Mouse (Mus musculus): ENCODE measurements at regions not wholly inside any gene's neighbourhood (a gene's known extent, or its start where the extent isn't known, plus 50 kb on each side); places are given as distances from the start of the nearest gene placed in this dataset.
"Not testable (repeated sequence)": the region's sequence is repeated elsewhere in the genome, so short reads cannot be mapped to it uniquely, and the experiment has no call there.

DNA sequence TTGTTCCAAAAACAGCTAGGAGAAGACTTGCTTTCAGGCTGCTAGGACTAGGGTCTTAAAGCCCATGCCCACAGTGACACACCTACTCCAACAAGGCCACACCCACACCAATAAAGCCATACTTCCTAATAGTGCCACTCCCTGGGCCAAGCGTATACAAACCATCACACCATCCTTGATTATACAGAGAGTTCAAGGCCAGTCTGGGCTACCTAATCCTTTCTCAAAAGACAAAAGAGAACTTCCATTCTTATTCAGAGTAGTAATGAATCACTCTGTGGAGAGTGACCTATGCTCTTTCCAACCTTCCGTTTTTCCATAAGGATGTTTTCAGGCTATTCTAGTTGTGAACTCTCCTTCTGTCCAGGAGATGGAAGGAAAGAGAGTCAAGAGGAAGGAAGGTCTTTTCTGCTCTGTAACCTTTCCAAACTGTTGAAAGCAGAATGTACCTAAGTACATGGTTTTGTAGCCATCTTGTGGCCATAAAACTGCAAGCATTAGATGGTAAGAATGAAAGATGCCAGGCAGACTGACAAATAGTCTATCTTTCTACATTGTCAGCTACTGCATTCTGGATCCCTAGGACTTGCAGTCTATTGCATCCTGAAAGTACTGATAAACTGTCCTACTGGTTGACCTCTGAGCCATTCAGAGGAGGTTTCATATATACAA lies 145.8 kb upstream of the Mon1b start:
- no peak for DNase-seq

DNA sequence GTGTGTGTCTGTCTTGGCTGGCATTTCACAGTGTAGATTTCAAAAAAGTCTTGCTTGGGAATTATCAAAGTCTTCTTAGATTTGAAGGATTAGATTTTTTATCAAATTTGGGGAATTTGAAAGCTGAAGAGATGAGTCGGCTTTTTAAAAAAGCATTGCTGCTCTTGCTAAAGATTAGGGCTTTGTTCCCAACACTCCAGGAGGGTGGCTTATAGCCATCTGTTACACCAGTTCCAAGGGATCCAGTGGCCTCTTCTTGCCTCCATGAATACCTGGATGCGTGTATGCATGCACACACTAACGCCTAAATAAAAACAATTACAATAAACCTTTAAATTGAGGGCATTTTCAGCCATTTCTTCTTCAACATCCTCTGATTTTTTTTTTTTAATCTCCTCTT lies 144.5 kb upstream of the Mon1b start:
- DNase-seq = no peak

DNA sequence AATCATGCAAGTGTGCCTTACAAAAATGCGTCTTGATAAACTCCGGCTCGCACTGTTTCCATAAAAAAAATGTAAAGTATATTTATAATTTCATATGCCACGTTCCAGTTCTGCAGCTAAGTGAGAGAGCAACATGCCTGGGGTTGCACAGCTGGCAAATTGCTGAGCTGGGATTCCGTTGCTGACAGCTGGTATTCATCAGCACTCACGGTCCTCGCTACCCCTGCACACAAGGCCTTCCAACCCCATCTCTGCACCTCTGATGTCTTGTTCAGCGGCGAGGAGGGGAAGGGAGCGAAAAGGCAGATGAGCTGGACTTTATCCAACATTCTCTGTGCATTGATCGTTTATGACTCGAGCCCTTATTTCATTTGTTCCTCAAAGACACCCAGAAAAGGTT lies 138.5 kb upstream of the Mon1b start:
- no peak for DNase-seq

DNA sequence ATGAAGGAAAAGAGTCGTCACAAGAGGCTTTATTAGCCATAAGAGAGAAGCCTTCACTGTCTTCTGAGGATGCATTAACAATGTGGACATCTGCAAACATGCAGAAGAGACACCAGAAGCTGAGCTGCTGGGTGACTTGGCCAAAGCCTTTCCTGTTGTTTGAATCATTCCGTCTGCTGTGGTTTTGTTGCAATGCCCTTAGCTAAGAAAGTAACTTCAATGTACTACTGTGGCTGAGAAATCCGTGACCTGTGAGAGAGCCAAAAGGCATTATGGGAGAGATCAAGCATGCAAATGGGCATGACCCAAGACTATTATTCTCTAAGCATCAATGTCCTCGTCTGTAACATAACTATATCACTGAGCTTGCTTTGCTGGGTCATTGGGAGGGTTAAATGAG lies 132.7 kb upstream of the Mon1b start:
- DNase-seq = no peak

DNA sequence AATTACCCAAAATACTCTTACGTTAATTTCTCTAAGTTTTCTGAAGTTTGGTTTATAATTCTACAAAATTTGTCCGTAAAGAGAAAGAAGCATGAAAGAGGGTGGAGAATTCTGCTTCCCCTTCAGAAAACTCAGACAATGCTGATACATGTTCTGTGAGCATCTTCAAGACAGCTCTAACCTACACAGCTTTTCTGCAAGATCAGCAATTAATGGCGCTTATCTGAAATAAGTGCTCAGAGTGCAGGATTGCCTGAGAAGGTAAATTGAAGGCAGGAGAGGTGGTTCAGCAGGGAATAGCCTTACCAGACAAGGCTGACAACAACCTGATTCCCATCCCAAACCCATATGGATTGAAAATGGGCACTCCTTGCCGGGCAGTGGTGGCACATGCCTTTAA lies 122.5 kb upstream of the Mon1b start:
- no peak for DNase-seq

DNA sequence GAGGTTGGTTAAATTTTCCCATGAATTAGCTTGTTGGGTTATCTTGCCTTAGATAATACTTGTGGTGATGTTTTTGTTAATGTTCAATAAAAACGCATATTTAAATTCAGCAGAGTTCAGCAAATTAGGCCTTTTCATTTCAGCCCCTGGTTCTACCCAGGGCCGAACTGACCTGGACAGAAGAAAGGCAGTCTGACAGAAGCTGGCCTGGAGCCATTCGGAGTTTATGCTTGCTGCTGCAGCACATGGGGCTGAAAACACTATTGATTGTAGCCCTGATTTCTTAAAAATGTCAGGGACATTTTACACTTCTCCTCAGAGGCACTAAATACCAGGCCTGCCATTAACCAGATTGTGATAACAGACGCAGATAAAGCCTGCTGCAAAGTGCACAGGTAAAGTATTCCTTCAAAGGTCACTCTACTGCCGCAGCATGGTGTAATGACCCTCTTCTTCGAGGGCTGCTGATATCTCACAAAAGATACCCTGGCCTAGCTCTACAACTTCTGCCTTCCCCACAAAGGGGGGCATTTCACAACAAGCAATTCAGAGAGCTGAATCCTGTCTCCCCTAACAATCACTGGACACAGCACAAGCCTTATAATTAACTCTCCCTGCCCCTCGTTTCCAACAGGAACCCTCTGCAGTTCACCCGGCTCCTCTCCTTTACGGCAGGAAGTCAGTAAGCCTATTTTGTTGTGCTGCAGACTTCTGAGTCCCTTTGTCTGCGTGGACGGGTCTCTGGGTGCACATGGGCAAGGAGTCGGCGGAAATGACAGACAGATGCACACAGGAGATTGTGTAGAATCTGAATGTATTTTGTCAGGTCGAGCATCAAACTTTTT lies 121.3 kb upstream of the Mon1b start:
- DNase-seq = no peak

DNA sequence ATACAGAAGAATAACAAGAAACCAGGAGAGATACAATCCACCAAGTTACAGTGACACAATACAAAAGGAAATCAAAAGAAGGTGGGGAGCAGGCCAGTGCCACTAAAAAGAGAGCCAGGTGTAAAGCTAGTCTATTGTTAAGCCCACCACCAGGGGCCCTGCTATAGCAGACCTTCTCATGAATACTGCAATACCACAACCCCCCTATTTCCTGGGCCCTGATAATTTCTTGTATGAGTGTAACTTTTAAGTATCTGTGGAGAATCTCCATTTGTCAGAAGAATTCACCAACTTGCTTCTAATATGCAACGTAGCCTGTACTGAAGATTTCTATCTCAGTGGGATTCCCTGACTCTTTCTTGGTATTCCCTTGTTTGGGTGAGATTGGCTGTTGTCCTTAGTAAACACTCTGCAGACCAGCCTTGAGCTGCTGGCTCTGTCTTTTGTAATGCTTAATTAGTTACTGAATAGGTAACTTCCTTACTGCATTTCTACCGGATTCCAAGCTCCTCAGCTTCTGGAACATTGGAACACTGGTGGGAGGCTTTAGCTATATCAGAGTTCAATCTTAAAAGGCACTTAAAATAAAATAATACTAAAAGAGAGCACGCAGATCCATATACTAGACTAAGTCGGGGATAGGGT lies 120.5 kb upstream of the Mon1b start:
- not testable (repeated sequence) for DNase-seq

DNA sequence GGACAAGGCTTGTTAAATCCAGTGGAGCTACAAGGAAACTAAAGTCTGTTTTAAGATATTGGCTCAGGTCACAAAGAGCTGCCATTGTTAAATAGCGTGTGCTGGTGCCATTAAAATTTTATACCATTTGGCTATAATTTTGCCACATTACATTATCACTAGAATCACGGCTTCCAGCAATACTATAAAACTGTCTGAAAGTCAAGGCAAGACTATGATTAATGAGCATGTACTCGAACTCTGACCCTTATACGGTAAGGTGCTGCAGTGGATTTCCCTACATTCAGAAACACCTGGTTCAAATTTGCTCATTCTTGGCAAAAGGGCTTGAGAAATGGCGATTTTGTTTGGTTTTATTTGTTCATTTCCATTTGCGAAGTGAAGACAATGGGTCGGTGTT lies 119.2 kb upstream of the Mon1b start:
- no peak for DNase-seq

DNA sequence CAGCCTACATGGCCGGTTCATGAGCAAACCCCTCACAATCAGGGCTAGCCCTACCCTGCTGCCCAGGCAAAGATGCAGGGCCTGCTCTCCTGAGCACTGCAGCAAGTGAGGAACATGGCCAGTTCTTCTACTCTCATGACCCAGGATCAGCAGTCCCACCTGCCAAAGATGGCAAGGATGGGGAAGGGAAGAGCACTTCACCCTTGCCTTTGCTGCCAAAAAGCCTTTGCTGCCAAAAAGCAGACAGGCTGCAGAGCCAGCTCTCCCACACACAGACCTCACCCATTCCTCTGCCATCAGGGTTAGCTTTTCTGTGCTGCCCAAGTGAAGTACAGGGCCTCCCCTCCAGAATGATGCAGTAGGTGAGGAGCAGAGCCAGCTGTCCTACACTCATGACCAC lies 117.5 kb upstream of the Mon1b start:
- DNase-seq = peak; percentile 16 to 25

DNA sequence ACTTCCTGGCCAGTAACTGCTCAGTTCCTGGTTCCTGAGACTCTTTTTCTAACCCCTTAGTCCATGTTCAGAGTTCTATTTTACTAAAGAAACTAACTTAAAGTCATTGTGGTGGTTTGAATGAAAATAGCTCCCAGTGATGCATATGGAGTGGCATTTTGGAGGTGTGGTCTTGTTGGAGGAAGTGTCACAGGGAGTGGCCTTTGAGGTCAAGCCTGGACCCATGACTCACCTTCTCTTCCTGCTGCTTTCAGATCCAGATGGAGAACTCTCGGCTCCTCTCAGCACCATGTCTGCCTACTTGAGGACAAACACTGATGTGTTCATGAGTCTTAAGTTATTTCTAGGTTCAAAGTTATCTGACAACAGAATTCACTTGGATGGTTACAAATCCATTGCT lies 111.8 kb upstream of the Mon1b start:
- no peak for DNase-seq

DNA sequence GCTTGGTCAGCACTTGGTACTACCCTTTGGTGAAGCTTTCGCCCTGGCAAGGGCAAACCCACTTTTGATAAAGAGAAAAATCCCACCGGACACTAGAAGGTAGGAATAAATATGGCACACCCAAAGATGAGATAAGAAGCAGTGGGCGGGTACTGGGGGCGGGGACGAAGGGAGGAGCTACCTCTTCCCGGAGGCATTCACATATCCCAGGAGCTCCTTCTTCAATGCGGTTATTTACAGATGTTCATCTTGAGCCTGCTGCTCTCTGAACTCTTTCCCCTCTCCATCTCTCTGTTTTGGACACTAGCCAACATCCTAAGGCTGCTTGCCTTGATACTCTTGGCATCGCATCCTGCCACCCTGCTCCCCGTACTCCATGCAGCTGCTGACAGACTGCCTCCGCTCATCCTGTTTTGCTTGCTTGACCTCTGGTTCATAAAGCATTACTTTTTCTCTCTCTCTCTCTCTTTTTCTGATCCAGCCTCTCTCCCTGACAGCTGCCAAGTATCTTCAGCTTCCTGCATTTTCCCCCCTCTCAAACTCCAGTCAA lies 104.2 kb upstream of the Mon1b start:
- DNase-seq = no peak

DNA sequence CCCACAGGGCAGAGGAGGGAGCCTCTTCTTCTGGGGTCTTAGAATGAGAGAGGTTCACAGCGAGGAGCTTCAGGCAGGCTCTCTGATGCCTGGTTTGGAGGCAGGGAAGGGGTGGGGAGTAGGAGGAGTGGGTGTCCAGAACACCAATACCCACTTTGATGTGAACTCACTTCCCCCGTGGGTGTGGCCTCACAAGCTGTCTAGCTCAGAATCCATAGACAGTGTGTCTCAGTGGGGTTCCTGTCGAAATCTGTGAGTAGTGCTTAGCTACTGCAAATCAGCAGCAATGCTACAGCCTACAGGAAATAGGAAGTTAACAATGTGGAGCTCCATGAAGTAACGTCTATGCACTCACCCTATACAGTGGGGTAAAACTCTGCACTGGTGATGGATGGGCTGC lies 102.5 kb upstream of the Mon1b start:
- DNase-seq = no peak

DNA sequence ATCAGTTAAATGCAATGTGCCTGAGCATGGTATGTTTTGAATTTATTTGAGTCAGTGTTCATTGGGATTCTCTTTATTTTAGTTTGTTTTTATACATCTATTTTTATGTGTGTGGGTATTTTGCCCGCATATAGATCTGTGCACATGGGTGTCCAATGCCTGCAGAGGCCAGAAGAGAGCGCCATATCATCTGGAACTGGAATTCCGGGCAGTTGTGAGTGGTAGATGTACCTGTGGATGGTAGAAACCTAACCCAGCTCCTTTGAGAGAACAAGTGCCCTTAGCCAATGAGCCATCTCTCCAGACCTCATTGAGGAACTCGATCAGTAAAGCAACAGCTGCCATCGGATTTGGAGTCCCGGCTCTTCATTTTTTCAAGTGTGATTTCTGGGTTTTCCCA lies 94.0 kb upstream of the Mon1b start:
- no peak for DNase-seq

DNA sequence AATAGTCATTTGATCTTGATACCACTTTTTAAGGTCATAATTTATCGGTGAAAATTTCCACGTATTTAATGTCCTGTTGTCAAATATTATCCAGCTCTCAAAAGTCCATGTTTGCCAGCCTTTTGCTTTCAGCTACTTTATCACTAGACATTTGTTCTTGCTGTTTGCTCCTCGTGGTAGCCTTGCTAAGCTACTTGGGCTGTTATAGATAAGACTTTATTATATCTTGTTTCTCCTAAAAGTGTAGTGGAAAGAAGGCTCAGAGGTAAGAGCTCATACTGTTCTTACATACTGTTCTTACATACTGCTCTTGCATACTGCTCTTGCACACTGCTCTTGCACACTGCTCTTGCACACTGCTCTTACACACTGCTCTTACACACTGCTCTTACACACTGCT lies 93.3 kb upstream of the Mon1b start:
- DNase-seq = no peak

DNA sequence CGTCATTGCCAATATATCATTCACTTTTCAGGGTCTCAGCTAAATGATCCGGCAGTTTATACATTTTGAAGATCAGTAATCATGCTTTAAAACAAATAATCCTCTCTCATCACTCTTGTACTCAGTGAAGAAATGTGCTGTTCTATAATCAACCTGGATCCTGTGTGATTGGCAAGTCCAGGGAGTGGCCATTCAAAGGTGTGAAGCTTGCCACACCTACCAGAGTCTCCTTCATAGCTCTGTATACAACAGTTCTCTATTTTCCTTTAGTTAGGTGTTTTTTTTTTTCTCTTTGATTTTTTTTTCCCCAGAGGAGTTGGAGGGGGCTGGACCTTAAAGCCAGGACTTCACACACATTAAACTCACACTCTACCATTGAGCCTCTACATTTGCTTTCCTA lies 92.7 kb upstream of the Mon1b start:
- no peak for DNase-seq

DNA sequence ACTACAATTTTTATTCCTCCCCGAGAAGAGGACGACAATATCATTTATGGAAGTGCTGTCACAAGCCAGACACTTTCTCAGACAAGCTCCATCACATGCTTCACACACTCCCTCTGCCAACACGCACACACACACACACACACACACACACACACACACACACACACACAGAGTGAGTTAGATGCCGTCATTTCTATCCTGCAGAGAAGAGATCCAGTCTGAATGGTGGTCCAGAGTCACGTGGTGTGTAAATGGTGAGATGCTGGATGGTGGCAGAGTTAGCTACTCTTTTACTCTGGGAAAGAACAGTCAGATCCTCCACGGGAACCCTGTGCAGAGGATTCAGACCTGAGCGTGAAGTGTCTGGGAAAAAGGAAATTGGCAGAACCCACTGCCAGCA lies 86.2 kb upstream of the Mon1b start:
- DNase-seq = no peak

DNA sequence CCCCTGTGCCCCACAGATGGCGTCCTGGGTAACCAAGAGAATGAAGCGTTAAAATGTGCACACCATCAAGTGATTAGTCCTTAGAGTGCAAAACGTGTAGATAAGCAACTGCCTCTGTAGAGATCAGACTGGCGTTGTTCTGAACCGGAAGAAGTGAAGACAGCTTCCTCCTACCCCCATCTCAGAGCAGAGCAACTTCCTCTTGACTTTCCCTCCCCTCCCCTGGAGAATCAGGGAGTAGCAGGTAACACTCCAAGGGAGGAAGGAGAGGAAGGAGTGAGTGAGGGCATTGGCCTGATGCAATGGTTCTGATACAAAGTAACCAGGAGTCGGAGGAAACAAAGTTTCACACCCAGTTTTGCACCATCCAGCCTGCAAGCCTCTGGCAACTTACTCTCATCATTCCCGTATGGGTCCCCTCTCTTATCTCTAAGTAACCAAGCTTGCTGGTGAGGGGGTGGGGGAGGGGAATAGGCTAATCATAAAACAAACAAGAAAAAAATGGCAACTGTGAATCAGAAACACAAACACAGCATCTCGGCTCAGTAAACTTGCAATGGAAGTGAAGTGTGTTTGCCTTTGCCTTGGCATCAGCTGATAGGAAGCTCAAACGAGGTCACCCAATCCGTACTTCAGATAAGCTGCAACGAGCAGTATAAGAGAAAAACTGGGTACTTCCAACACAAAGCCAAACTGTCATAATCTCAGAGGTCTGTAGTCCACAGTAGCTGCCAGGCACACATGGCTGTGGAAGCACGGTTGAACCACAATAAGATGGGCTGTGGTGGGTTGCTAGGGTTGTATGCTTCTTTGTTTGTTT lies 83.7 kb upstream of the Mon1b start:
- no peak for DNase-seq

DNA sequence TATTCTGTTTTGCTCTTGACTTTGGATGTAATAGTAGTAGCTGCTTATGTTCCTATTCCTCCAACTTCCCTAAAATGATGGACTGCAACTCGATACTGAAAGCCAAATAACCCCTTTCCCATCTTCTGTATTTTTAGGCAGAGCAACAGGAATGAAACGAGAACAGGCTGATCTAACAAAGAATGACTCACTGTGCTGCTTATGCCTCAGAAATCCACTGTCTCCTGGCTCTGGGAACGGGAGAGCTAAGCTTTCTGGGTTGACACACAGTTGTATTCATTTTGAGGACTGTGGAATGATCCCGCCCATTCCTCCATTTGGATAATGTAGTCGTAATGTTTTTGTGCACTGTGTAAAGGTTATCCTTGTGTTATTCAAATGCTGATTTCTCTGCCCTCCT lies 82.6 kb upstream of the Mon1b start:
- DNase-seq = no peak

DNA sequence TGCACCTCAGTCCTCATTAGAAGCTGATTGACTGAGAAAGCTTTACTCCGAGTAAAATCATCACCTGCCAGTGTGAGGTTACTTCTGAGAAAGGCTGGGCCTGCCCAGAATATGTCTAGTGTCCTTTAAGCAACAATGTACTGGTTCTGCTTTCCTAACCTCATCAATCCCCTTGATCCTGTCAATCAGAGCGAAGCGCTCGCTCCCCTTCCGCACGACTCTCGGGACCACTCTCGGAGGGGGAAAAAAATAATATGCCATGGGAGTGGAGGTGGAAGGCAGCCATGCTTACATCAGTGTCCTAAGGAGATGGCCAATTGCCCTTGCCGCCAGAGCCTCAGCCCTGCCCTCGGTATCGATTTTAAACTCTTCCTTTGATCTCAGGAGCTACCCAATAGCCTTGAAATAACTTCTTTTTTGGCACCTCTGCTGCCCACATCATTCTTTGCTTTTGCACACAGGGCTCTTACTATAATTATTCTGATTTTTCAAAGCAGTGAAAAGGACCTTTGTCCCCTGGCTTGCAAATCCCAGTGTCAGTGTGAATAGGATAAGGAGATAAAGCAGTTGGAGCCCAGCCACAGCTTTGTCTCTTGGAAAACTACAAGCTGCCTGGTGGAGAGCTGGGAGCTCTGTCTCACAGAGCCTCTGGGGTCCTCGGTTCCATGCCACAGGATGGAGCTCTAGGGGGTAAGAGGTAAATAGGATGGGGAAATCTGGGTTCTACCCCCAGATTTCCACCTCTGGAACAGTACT lies 80.5 kb upstream of the Mon1b start:
- no peak for DNase-seq

DNA sequence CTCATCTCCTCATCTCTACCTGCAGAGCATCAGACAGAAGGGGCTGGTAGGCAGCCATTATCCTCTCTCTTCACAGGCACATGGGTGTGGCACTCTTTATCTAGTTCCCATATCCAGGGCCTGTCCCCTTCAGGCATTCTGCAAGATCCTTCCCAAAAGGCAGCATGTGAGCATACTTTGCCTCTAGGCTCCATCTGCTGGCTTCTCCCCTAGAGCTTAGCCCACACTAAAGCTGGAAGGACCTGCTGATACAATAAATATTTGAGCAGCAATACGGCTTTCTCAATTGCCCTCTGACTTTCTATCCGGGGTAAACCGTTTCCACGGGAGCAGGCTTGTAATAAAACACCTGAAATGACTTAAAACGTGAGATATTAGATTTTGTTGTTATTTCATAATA lies 78.4 kb upstream of the Mon1b start:
- no peak for DNase-seq

DNA sequence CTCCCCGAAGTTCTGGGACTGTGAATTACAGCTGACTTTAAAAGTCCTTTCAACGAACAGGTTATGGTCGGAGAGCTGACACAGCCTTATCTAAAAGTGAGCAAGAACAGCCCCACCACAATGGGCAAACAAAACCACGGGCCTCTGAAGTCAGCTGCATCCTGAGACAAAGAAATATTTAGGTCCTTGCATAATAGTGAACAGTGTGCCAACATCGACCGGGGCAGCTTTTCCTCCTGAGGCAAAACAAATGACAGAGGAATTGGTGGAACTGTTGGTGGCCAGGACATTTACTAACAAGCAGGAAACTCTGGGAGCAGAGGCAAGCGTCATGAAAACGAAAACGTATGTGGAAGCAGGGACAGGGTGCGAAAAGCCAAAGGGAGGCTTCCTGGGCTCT lies 54.3 kb upstream of the Mon1b start:
- DNase-seq = no peak

DNA sequence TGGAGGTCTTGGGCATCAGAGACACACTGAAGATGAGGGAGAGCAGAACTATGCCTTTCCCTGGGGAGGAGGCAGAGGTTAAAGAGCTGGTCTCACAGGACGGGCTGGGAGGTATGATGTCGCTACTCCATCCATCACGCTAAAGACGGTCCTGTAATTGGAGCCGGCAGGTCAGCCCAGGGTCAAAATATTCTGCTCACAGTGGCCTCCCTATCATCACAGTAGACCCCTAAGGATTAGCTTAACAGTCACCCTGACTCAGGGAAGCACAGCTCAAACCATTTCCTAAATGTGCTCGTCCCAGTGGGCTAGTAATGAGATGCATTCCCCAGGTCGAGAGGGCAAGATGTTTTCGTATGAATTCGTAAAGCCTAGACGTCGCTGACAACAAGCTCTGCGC lies 53.7 kb upstream of the Mon1b start:
- DNase-seq = no peak
